7 mouse cellular contexts compared by ENCODE assay signal in the genomic region with DNA sequence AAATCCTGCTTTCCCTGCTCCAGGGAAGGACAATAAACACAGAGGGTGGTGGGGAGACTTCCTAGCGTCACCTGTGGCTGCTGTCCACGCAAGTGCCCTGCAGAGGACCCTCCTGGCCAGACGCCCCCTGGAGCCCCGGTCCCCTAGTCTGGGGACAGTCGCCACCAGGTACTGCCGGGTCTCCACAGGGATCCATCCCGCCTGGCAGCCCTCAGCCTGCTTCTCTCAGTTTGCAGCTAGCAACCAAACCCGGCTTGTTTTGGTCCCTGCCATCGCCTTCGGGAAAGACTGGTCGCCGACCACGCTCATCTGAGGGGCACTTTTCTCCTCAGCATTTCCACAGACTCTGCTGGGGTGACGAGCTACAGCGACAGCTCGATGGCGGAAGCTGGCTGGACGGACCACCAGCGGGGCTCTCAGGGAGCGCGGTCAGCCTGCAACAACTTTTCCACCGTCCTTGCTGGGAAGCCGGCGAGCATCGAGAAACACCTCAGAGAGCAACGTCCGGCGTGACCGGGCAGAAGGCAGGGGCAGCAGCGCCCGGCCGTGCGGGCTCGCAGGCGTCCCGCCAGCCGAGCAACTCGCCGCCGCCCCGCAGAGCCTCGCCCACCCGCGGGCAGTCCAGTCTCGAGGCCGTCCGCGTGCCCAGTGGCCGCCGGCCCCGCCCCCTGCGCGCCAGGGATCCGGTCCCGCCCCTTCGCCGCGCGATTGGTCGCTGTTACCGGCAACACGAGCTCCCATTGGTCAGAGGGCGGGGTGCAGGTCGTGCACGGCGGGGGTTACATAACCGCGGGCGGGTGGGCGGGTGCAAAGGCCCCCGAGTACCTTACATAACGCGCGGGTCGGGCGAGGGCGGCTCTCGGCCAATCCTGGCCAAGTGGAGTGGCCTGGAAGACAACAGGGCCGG. TPM values are rescaled to one million over a fixed set of nuclear protein-coding genes. Genes with fewer than 3 reads are reported as not detected.
DNase-seq lines count a peak whose midpoint lies in the region; ATAC-seq lines count a peak whose summit lies in the region.

A gene (minus strand): TSS at position 629 of the 907 bp plus-strand sequence.

- peak; percentile 99 for DNase-seq in adrenal gland, postnatal 14 days
- peak; percentile 95 for DNase-seq in embryonic facial prominence, embryonic 11.5 days (ENCODE audit: low spot score)
- peak; percentile 98 for DNase-seq in kidney, adult 11 months
- peak; percentile 98 for DNase-seq in limb, embryonic 10.5 days (ENCODE audit: low spot score)
- DNase-seq in spleen, adult 12 weeks (ENCODE audit: low spot score), result peak; percentile 90

- peak within 1 kb of the TSS; percentile 97 for H3K4me2 ChIP-seq in embryonic facial prominence, embryonic 11.5 days (ENCODE audit: low read depth, low read length)
- peak within 1 kb of the TSS; percentile 77 for H3K4me2 ChIP-seq in midbrain, embryonic 13.5 days (replicated peaks)

- under 1% methylated on average over 75 of the region's 79 CpGs for WGBS in embryonic facial prominence, embryonic 11.5 days
- WGBS in limb, embryonic 10.5 days, result under 1% methylated on average over 79 of the region's 79 CpGs
- under 1% methylated on average over 79 of the region's 79 CpGs for WGBS in midbrain, embryonic 13.5 days

- no peaks in the 10 kb centered on the region for H3K9me3 ChIP-seq in embryonic facial prominence, embryonic 11.5 days (replicated peaks; ENCODE audit: control insufficient read depth, low read length)
- H3K9me3 ChIP-seq in limb, embryonic 10.5 days (replicated peaks), result no peaks in the 10 kb centered on the region
- H3K9me3 ChIP-seq in midbrain, embryonic 13.5 days, result no peaks in the 10 kb centered on the region

- H3K4me3 ChIP-seq in embryonic facial prominence, embryonic 11.5 days (ENCODE audit: low read depth, low read length), result peak within 1 kb of the TSS; percentile 54
- H3K4me3 ChIP-seq in limb, embryonic 10.5 days, result peak within 1 kb of the TSS; percentile 75
- peak within 1 kb of the TSS; percentile 50 for H3K4me3 ChIP-seq in midbrain, embryonic 13.5 days (replicated peaks)

- peak; percentile 97 for ATAC-seq in embryonic facial prominence, embryonic 11.5 days (replicated peaks; ENCODE audit: insufficient number of reproducible peaks, low FRiP score, low TSS enrichment, low read depth)
- ATAC-seq in granulocyte monocyte progenitor cell, adult 5-6 weeks (replicated peaks; ENCODE audit: poor library complexity, severe bottlenecking), result peak; percentile 91
- ATAC-seq in midbrain, embryonic 13.5 days, result peak; percentile 98

- H3K27ac ChIP-seq in embryonic facial prominence, embryonic 11.5 days (replicated peaks; ENCODE audit: low read depth, low read length), result no peak within 1 kb of the TSS
- H3K27ac ChIP-seq in limb, embryonic 10.5 days, result peak within 1 kb of the TSS; percentile 89
- H3K27ac ChIP-seq in midbrain, embryonic 13.5 days, result peak within 1 kb of the TSS; percentile 9; the same call in 1 of the 2 replicates

- no peaks in the 10 kb centered on the region for H3K4me1 ChIP-seq in embryonic facial prominence, embryonic 11.5 days (ENCODE audit: control insufficient read depth, insufficient read depth, low read length)
- H3K4me1 ChIP-seq in limb, embryonic 10.5 days, result peaks cover 23% of the 10 kb centered on the region
- H3K4me1 ChIP-seq in midbrain, embryonic 13.5 days (replicated peaks), result peaks cover 15% of the 10 kb centered on the region

- H3K27me3 ChIP-seq in embryonic facial prominence, embryonic 11.5 days (ENCODE audit: control insufficient read depth, insufficient read depth, low read length), result no peaks in the 10 kb centered on the region
- peaks cover 7% of the 10 kb centered on the region; the same call in 1 of the 2 replicates for H3K27me3 ChIP-seq in limb, embryonic 10.5 days (ENCODE audit: low read depth, poor library complexity, severe bottlenecking)
- peaks cover 17% of the 10 kb centered on the region for H3K27me3 ChIP-seq in midbrain, embryonic 13.5 days

- H3K9ac ChIP-seq in embryonic facial prominence, embryonic 11.5 days (replicated peaks; ENCODE audit: low read length), result peak within 1 kb of the TSS; percentile 67
- H3K9ac ChIP-seq in midbrain, embryonic 13.5 days (replicated peaks), result peak within 1 kb of the TSS; percentile 56

- no peaks in the 10 kb centered on the region; the same call in 1 of the 2 replicates for H3K36me3 ChIP-seq in embryonic facial prominence, embryonic 11.5 days (replicated peaks; ENCODE audit: control insufficient read depth, insufficient read depth, low read depth, low read length)
- H3K36me3 ChIP-seq in limb, embryonic 10.5 days, result peaks cover 27% of the 10 kb centered on the region
- peaks cover 27% of the 10 kb centered on the region for H3K36me3 ChIP-seq in midbrain, embryonic 13.5 days

RNA-seq across cellular contexts. Expression of the gene that starts here (rescaled TPM):
- total RNA-seq in adrenal gland, postnatal 14 days (2021), result 22.3 and 24.3 TPM in 2 replicates
- 6.1 and 6.6 TPM in 2 replicates for polyA plus RNA-seq in embryonic facial prominence, embryonic 11.5 days (2014; fragmentation: Nextera tagmentation; extraction: Ambion mirVana)
- total RNA-seq in granulocyte monocyte progenitor cell, adult 5-6 weeks (2014; fragmentation: Nextera tagmentation), result 11.2 and 21.2 TPM in 2 replicates
- 10.4 and 12.1 TPM in 2 replicates for total RNA-seq in granulocyte monocyte progenitor cell, adult 5-6 weeks (2017)
- 4.7 and 7.0 TPM in 2 replicates for polyA plus RNA-seq in limb, embryonic 10.5 days (2016; fragmentation: Nextera tagmentation; extraction: Ambion mirVana)
- 2.9 and 3.0 TPM in 2 replicates for polyA plus RNA-seq in midbrain, embryonic 13.5 days (2015; fragmentation: Nextera tagmentation; extraction: Ambion mirVana)
